Mouse (Mus musculus): Measurements from ENCODE around the gene Smgc. TPM values are rescaled to one million over a fixed set of nuclear protein-coding genes. Genes with fewer than 3 reads are reported as not detected.
"Not testable (repeated sequence)": the region's sequence is repeated elsewhere in the genome, so short reads cannot be mapped to it uniquely, and the experiment has no call there.

The Smgc gene
- polyA plus RNA-seq (2012; rRNA removed) = not detected in 2 replicates

- WGBS = 81% methylated on average over 7 of the region's 7 CpGs
- no peak for DNase-seq (ENCODE audit: low read depth, low spot score)
These were observed at the start of gene Smgc for GRCm38 (mm10) chr15:91837965-91838364. TSS of gene Smgc (plus strand) at chr15:91838265.

GRCm38 (mm10) chr15:91788338-91788737, 49.7 kb upstream of the Smgc start:
- WGBS = 90% methylated on average over 11 of the region's 11 CpGs
- no peak for DNase-seq (ENCODE audit: low read depth, low spot score)

GRCm38 (mm10) chr15:91806463-91806862, 31.6 kb upstream of the Smgc start:
- 88% methylated on average over 4 of the region's 4 CpGs for WGBS
- DNase-seq (ENCODE audit: low read depth, low spot score) = no peak

- no peak for DNase-seq (ENCODE audit: low read depth, low spot score)
- WGBS = 48% methylated on average over 6 of the region's 6 CpGs
These were observed 2.7 kb upstream of the Smgc start for GRCm38 (mm10) chr15:91835319-91835718.

GRCm38 (mm10) chr15:91864130-91864529, 26.1 kb downstream of the Smgc start:
- DNase-seq (ENCODE audit: low read depth, low spot score) = not testable (repeated sequence)
- WGBS = 26% methylated on average over 5 of the region's 5 CpGs

- no peak for DNase-seq (ENCODE audit: low read depth, low spot score)
- WGBS = 68% methylated on average over 6 of the region's 6 CpGs
These were observed 62.2 kb downstream of the Smgc start for GRCm38 (mm10) chr15:91900245-91900644.

- not testable (repeated sequence) for DNase-seq (ENCODE audit: low read depth, low spot score)
- WGBS = no CpG with 5 or more reads among the region's 11 CpGs
These were observed 69.0 kb downstream of the Smgc start for GRCm38 (mm10) chr15:91907046-91907445.

Other genes with a start within 250 kb of the Smgc start
- gene Lrrk2, start 165.1 kb upstream of the Smgc start, polyA plus RNA-seq (2012; rRNA removed) = 0.97 and 1.1 TPM in 2 replicates
- 0.48 and 0.82 TPM in 2 replicates for gene Cntn1, start 212.9 kb downstream of the Smgc start, polyA plus RNA-seq (2012; rRNA removed)